Mouse (Mus musculus) liver, embryonic 14.5 days (tissue): Measurements from ENCODE around the gene Dhrs4.

Experiments used
- CTCF ChIP-seq: IDR thresholded peaks from 2 replicates; pipeline ENCODE4 v1.5.1; 2016; ENCODE audit warnings: antibody characterized with exemption, low read depth, control low read depth
- EP300 ChIP-seq: IDR thresholded peaks from 2 replicates; pipeline ENCODE4 v1.6.1; 2016; ENCODE audit warnings: antibody characterized with exemption, low read depth

- TF ChIP-seq EP300 = no peak
- TF ChIP-seq CTCF = no peak
These were observed 8.7 kb upstream of the Dhrs4 start for GRCm38 (mm10) chr14:55469821-55470220.
